Mouse (Mus musculus) stomach, embryonic 14.5 days (tissue): ENCODE measurements at regions not wholly inside any gene's neighbourhood (a gene's known extent, or its start where the extent isn't known, plus 50 kb on each side); places are given as distances from the start of the nearest gene placed in this dataset.

Experiments used
- ATAC-seq: fragments of 200-750 bp; cut with Nextera tagmentation; 2 replicates; pipeline ENCODE4 v1.8.0; 2017; ENCODE audit warnings: low read depth, moderate TSS enrichment; ENCODE audit not compliant: insufficient number of reproducible peaks, insufficient read depth, low FRiP score
- H3K27ac ChIP-seq: fragments of 300-500 bp; sonication (generic); 2 replicates; pipeline ENCODE4 v1.5.1; 2014; ENCODE audit warnings: mild to moderate bottlenecking, low read length, moderate library complexity, mixed read lengths
- H3K27me3 ChIP-seq: fragments of 300-500 bp; sonication (generic); 2 replicates; pipeline ENCODE4 v1.6.1; 2014; ENCODE audit warnings: low read length, control low read depth, mixed read lengths; ENCODE audit not compliant: control insufficient read depth, insufficient read depth
- H3K36me3 ChIP-seq: fragments of 300-500 bp; sonication (generic); 2 replicates; pipeline ENCODE4 v1.6.1; 2014; ENCODE audit warnings: mild to moderate bottlenecking, control low read depth, low read length, moderate library complexity, mixed read lengths; ENCODE audit not compliant: control insufficient read depth, insufficient read depth
- H3K4me1 ChIP-seq: fragments of 300-500 bp; sonication (generic); 2 replicates; pipeline ENCODE4 v1.6.1; 2014; ENCODE audit warnings: low read length, control low read depth, mixed read lengths; ENCODE audit not compliant: control insufficient read depth, insufficient read depth
- H3K4me2 ChIP-seq: fragments of 300-500 bp; sonication (generic); replicated peaks from 2 replicates; pipeline ENCODE4 v1.6.1; 2014; ENCODE audit warnings: low read depth, low read length, control low read depth
- H3K4me3 ChIP-seq: fragments of 300-500 bp; sonication (generic); 2 replicates; pipeline ENCODE4 v1.5.1; 2014; ENCODE audit warnings: low read depth, low read length, control low read depth
- H3K9ac ChIP-seq: fragments of 300-500 bp; sonication (generic); replicated peaks from 2 replicates; pipeline ENCODE4 v1.6.1; 2014; ENCODE audit warnings: low read depth, mild to moderate bottlenecking, control low read depth, low read length, moderate library complexity, mixed read lengths
- H3K9me3 ChIP-seq: fragments of 300-500 bp; sonication (generic); 2 replicates; pipeline ENCODE4 v1.6.1; 2016; ENCODE audit warnings: low read depth, low read length, control low read depth; ENCODE audit not compliant: control insufficient read depth
- WGBS: fragments of 180-500 bp; shearing (Covaris S2); extraction: QIAGEN DNeasy Blood & Tissue Kit; methylation state at CpG from one replicate; pipeline ENCODE4 v1.1.7; 2014; 5-methylcytosine and 5-hydroxymethylcytosine counted together

DNA sequence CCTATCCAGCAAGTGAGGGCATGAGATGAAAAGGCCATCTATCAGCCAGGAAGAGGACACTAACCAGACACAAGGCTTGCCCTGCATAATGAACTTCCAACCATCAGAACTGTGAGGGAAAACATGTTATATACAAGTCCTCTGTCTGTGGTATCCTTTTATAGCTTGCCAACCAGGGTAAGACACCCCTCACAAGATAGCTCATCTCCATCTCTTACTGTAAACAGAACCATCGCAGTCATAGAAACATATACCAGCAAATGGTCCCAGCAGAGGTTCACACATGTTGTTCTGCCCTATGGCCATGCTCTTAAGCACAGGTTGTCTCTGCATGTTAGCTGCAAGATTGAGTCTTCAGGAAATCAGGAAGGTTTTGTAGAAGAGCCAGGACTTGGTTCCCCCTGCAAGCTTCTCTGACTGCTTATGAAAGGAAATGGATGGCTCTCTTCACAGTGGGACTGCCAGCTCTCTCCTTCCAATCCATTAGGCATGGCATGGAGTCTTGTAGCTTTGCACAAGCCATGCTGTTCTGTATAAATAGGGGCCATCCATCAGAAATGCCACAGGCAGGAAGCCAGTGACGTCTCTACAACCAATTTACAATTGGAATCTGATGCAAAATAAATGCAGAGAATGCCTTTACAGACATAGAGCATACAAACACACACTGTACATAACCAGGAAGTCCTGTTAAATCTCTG, 1514.0 kb upstream of the Lrrc6 start:
- no peak for ATAC-seq
- Histone ChIP-seq H3K4me2 (no peak overlapping the region), H3K4me1 (no peaks in the 10 kb centered on the region), H3K4me3 (no peak overlapping the region), H3K9me3 (no peaks in the 10 kb centered on the region), H3K27me3 (no peaks in the 10 kb centered on the region), H3K27ac (no peak overlapping the region), H3K36me3 (no peaks in the 10 kb centered on the region), H3K9ac (no peak overlapping the region)
- WGBS, result 46% methylated on average over 2 of the region's 2 CpGs

DNA sequence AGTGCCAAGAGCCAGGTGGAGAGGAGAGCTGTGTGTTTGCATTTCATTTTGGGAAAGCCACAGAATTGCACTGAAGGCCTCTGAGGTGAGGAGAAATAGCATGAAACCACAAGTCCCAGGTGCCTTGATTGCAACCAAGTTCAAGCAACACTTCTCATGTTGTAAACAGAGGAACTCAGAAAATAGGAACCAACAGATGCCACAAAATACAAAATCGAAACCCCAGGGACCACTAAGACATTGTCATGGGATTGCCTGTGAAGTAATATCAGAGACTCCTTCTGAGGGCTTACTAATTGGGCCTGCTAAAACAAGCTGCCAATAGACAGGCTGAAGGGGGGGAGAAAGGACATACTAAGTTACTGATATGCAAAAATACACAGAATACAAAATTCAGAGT, 1510.5 kb upstream of the Lrrc6 start:
- H3K4me2 ChIP-seq, result no peak overlapping the region
- 76% methylated on average over 1 of the region's 1 CpGs for WGBS

DNA sequence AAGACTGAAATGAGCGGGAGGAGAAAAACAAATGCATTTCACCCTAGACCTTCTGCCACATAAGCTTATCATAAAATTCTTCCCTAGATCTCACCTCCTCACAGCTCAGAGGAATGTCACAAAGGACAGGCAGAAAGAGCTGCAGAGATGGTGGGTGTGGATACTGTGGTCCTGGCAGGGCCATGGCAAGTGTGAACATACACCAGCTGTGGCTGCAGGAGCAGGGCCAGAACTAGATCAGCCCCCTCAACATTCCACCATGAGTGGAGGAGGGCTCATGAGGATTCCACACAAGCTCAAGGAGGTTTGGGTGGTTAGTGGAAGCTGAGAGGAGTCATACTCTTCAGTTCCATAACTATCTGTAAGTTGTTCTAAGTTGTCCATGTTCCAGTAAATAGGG, 1509.5 kb upstream of the Lrrc6 start:
- H3K36me3 ChIP-seq, result no peaks in the 10 kb centered on the region
- H3K9ac ChIP-seq, result no peak overlapping the region
- no peaks in the 10 kb centered on the region for H3K27me3 ChIP-seq
- H3K27ac ChIP-seq, result no peak overlapping the region
- ATAC-seq, result no peak
- no peak overlapping the region for H3K4me2 ChIP-seq
- WGBS, result 74% methylated on average over 1 of the region's 1 CpGs
- H3K4me3 ChIP-seq, result no peak overlapping the region
- H3K9me3 ChIP-seq, result no peaks in the 10 kb centered on the region
- no peaks in the 10 kb centered on the region for H3K4me1 ChIP-seq

More for the DNA sequence above, 1510.5 kb upstream of the Lrrc6 start:
- Histone ChIP-seq H3K27me3 (no peaks in the 10 kb centered on the region), H3K4me3 (no peak overlapping the region), H3K27ac (no peak overlapping the region), H3K4me1 (no peaks in the 10 kb centered on the region), H3K9me3 (no peaks in the 10 kb centered on the region), H3K36me3 (no peaks in the 10 kb centered on the region), H3K9ac (no peak overlapping the region)
- no peak for ATAC-seq

DNA sequence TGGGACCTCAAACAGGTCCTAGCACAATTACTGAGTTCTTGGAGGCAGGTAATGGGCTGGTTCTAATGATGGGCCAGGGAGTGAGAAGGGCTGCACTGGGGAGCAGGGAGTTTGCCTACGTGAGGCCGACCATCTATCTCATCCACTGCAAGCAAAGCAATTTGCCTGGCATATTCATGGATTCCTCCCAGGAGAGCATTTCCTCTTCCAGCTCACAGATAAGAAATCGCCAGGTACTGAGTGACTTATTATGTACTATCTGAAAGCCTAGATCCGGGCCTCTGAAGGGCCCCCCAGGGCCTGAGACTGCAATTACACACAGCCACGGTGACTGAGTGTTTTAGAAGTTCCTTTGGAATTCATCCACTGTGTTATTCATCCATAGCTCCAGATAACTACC, 1504.1 kb upstream of the Lrrc6 start:
- no peaks in the 10 kb centered on the region for H3K4me1 ChIP-seq
- WGBS, result 55% methylated on average over 5 of the region's 5 CpGs
- H3K27ac ChIP-seq, result no peak overlapping the region
- no peak for ATAC-seq
- H3K4me3 ChIP-seq, result no peak overlapping the region
- H3K27me3 ChIP-seq, result no peaks in the 10 kb centered on the region
- no peak overlapping the region for H3K9ac ChIP-seq
- no peak overlapping the region for H3K4me2 ChIP-seq
- H3K36me3 ChIP-seq, result no peaks in the 10 kb centered on the region
- H3K9me3 ChIP-seq, result no peaks in the 10 kb centered on the region

DNA sequence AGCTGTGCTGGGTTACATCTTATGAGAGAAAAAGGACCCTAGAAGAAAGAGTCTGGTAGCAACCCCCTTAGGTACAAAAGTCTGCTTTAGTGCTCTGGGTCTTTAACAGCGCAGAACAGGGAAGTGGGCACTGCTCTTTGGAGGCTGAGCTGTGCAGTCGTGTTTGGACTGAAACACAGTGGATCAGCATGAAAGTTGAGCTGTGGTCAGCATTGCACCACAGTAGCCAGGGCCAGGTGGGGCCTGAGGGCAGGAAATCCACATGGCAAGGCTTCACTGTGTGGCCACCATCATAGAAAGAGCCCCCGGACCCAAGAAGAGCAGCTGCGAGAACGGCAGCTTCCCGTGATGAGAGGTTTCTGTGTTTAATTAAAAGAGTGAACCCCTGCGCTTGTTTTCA, 1495.8 kb upstream of the Lrrc6 start:
- no peaks in the 10 kb centered on the region for H3K9me3 ChIP-seq
- no peaks in the 10 kb centered on the region for H3K27me3 ChIP-seq
- WGBS, result 64% methylated on average over 7 of the region's 7 CpGs
- no peaks in the 10 kb centered on the region for H3K36me3 ChIP-seq
- H3K4me1 ChIP-seq, result no peaks in the 10 kb centered on the region
- no peak overlapping the region for H3K4me3 ChIP-seq
- no peak overlapping the region for H3K4me2 ChIP-seq
- no peak overlapping the region for H3K27ac ChIP-seq
- no peak overlapping the region for H3K9ac ChIP-seq
- ATAC-seq, result no peak

DNA sequence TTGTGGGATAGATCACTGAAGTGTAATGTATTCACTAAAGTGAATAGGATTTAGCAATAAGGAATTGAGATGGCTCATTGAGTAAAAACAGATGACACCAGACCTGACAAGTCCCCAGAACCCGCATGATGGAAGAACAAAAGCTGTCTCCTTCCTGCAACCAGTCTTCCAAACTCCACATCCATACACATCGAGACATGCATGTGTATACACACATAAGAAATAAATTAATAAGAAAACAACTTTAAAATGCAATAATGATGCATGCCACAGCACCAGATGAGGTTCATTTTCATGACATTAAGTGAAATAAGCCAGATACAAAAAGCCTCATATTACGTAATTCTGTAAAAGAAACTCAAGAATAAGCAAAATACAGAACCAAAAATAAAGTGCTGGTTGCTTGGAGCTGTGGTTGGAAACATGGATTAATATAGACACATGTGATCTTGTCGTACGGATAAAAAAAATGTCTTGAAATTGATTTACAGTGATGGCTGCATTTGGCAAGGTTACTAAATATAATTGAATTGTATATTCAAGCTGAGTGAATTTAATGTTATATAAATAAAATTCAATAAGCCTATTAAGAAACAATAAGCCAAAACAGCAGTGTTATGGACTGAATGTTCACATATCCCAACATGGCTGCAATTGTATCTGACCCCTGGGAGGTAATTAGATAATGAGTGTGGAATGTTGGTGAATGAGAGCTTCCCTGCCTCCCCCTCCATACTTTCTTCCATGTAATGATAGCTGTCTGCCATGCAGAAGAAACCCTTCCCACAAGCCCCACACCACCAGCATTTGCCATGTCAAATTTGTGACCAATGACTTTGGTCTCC, 1488.9 kb upstream of the Lrrc6 start:
- H3K4me3 ChIP-seq, result no peak overlapping the region
- no peak overlapping the region for H3K27ac ChIP-seq
- 57% methylated on average over 5 of the region's 5 CpGs for WGBS
- no peak overlapping the region for H3K9ac ChIP-seq
- H3K36me3 ChIP-seq, result no peaks in the 10 kb centered on the region
- H3K27me3 ChIP-seq, result no peaks in the 10 kb centered on the region
- H3K4me1 ChIP-seq, result no peaks in the 10 kb centered on the region
- H3K4me2 ChIP-seq, result no peak overlapping the region
- no peak for ATAC-seq
- no peaks in the 10 kb centered on the region for H3K9me3 ChIP-seq

DNA sequence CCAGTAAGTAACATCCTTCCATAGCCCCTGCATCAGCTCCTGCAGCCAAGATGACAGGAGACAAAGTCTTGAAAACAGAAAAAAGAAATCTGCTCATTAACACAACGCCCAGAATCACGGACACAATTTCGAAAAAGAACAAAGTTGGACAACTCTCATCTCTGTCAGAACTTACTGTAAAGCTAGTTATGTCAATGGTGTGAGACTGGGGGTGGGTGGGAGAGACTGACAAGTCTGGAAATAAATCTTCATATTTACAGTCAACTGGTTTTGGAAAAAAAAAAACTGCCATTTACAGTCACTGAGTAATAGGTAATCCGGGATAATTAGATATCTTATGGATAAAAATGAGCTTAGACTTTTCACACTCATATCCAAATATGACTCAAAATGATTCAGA, 1487.2 kb upstream of the Lrrc6 start:
- Histone ChIP-seq H3K27me3 (no peaks in the 10 kb centered on the region), H3K36me3 (no peaks in the 10 kb centered on the region), H3K9ac (no peak overlapping the region), H3K4me2 (no peak overlapping the region), H3K4me3 (no peak overlapping the region), H3K9me3 (no peaks in the 10 kb centered on the region), H3K27ac (no peak overlapping the region), H3K4me1 (no peaks in the 10 kb centered on the region)
- ATAC-seq, result no peak
- 87% methylated on average over 4 of the region's 4 CpGs for WGBS

DNA sequence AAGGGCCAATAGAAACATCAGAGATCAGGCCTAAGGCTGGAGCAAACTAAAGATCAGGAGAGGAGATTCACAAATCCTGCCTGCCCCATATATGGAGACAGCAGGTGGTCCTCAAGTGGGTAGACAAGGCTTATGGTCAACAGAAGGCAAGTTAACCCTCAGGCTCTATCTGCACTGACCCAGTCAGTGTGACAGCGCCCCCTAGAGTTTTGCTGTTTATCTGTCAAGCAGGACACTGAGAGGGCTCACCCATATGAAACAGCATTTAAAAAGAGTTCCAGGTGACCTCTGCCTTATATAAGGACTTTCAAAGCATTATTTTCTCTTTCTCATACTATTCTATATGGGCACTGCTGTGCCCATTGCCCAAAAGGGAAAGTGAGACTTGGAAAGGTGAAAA, 1482.5 kb upstream of the Lrrc6 start:
- Histone ChIP-seq H3K4me3 (no peak overlapping the region), H3K9me3 (no peaks in the 10 kb centered on the region), H3K9ac (no peak overlapping the region), H3K4me1 (no peaks in the 10 kb centered on the region), H3K36me3 (no peaks in the 10 kb centered on the region), H3K27ac (no peak overlapping the region), H3K4me2 (no peak overlapping the region), H3K27me3 (no peaks in the 10 kb centered on the region)
- WGBS, result 14% methylated on average over 1 of the region's 1 CpGs
- ATAC-seq, result no peak
